Mouse (Mus musculus) olfactory bulb, adult 2 months (tissue): ENCODE results near the gene Zfp809.

Source experiments
- CTCF ChIP-seq: fragments of 200-500 bp; IDR thresholded peaks from 2 replicates; pipeline ENCODE4 v1.5.1; 2012; ENCODE audit warnings: low read depth, mild to moderate bottlenecking, low read length, moderate library complexity; ENCODE audit not compliant: insufficient read depth
- POLR2A ChIP-seq: fragments of 200-500 bp; IDR thresholded peaks from 2 replicates; pipeline ENCODE4 v1.6.1; 2012; ENCODE audit warnings: mild to moderate bottlenecking, low read depth, low read length, moderate library complexity; ENCODE audit not compliant: insufficient read depth

DNA sequence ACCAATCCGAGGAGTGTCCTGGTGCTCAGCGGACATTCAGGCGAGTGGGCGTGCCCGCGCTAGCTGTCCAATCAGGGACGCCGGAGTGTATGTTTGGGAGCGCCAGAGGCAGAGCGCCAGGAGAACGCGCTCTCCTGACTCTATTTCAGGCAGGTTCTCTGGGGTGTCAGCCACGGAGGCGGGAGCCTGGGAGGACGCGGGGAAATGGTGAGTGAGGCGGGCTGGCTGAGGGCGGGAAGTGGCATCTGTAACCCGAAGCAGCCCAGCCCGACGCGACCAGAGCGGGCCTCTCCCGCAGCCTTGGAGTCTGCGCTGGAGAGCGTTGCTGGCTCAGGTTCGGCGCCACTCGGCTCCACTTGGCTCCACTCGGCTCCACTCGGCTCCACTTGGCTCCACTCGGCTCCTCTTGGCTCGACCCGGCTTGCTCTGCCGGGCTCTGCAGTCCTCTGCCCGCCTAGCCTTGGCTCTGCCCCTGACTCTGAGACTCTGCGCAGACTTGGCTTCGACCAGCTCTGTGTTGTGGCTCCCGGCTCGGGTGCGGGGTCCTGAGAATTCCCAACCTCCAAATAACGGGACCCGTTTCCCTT is 37.4 kb upstream of the Zfp809 start, which contains the start of gene Zfp872:
- no peak for TF ChIP-seq CTCF
- no peak for TF ChIP-seq POLR2A
